Mouse (Mus musculus): ENCODE results near the gene Fam78b.

- TF ChIP-seq POLR2A (IDR thresholded peaks at IDR 0.05; ENCODE audit: insufficient read depth, low read length) (no peak), CTCF (IDR thresholded peaks at IDR 0.05; ENCODE audit: low read depth, low read length) (no peak), EP300 (IDR thresholded peaks at IDR 0.05; ENCODE audit: insufficient read depth, low read depth, low read length) (no peak)
Measured at GRCm38 (mm10) chr1:167024961-167025360, 23.7 kb downstream of the Fam78b start.

Data from ES-Bruce4 (cell line).